Mouse (Mus musculus) hindbrain, postnatal 0 days (tissue): Measurements from ENCODE around the gene Gsc2. TPM values are rescaled to one million over a fixed set of nuclear protein-coding genes. Genes with fewer than 3 reads are reported as not detected.

Source experiments
- ATAC-seq: fragments of 200-750 bp; cut with Nextera tagmentation; 2 replicates; pipeline ENCODE4 v1.8.0; 2017; ENCODE audit warnings: mild to moderate bottlenecking, moderate TSS enrichment, moderate library complexity
- DNase-seq: peaks from one replicate; pipeline ENCODE4 v3.0.0-alpha.2; 2015; ENCODE audit warnings: low spot score
- H3K27ac ChIP-seq: fragments of 300-500 bp; sonication (generic); 2 replicates; pipeline ENCODE4 v1.5.1; 2014; ENCODE audit warnings: mild to moderate bottlenecking
- H3K27me3 ChIP-seq: fragments of 300-500 bp; sonication (generic); 2 replicates; pipeline ENCODE4 v1.6.1; 2014; ENCODE audit warnings: low read length, mixed read lengths; ENCODE audit not compliant: insufficient read depth
- H3K36me3 ChIP-seq: fragments of 300-500 bp; sonication (generic); 2 replicates; pipeline ENCODE4 v1.6.1; 2014; ENCODE audit warnings: low read length, mixed read lengths; ENCODE audit not compliant: insufficient read depth
- H3K4me1 ChIP-seq: fragments of 300-500 bp; sonication (generic); 2 replicates; pipeline ENCODE4 v1.6.1; 2014; ENCODE audit warnings: antibody characterized with exemption, low read length, mixed read lengths; ENCODE audit not compliant: insufficient read depth
- H3K4me2 ChIP-seq: fragments of 300-500 bp; sonication (generic); 2 replicates; pipeline ENCODE4 v1.6.1; 2014; ENCODE audit warnings: low read depth, mild to moderate bottlenecking, low read length, moderate library complexity, mixed read lengths
- H3K4me3 ChIP-seq: fragments of 300-500 bp; sonication (generic); 2 replicates; pipeline ENCODE4 v1.5.1; 2014; ENCODE audit warnings: low read length
- H3K9ac ChIP-seq: fragments of 300-500 bp; sonication (generic); replicated peaks from 2 replicates; pipeline ENCODE4 v1.6.1; 2014; ENCODE audit warnings: mild to moderate bottlenecking, low read length, moderate library complexity, mixed read lengths
- H3K9me3 ChIP-seq: fragments of 300-500 bp; sonication (generic); 2 replicates; pipeline ENCODE4 v1.6.1; 2016; ENCODE audit warnings: low read length, mixed read lengths
- CTCF ChIP-seq: IDR thresholded peaks from 2 replicates; pipeline ENCODE4 v1.5.1; 2016; ENCODE audit warnings: antibody characterized with exemption, control low read depth, low read depth
- WGBS: fragments of 180-500 bp; shearing (Covaris S2); extraction: QIAGEN DNeasy Blood & Tissue Kit; methylation state at CpG from one replicate; pipeline ENCODE4 v1.1.7; 2014; 5-methylcytosine and 5-hydroxymethylcytosine counted together
- polyA plus RNA-seq: library from polyadenylated mRNA; unstranded; fragments of >200 nt; fragmentation: Nextera tagmentation; extraction: Ambion mirVana; gene quantifications from 2 replicates; pipeline ENCODE4 v1.2.1, GENCODE M21; 2015
- total RNA-seq: library from RNA; depleted of rRNA; stranded (reverse); fragments of >200 nt; gene quantifications from 2 replicates; pipeline ENCODE4 v1.2.3, GENCODE M21; 2014

The Gsc2 gene
- total and polyA plus RNA-seq, 2 experiments from 2014 or later, result 0.21 to 0.76 TPM

DNA sequence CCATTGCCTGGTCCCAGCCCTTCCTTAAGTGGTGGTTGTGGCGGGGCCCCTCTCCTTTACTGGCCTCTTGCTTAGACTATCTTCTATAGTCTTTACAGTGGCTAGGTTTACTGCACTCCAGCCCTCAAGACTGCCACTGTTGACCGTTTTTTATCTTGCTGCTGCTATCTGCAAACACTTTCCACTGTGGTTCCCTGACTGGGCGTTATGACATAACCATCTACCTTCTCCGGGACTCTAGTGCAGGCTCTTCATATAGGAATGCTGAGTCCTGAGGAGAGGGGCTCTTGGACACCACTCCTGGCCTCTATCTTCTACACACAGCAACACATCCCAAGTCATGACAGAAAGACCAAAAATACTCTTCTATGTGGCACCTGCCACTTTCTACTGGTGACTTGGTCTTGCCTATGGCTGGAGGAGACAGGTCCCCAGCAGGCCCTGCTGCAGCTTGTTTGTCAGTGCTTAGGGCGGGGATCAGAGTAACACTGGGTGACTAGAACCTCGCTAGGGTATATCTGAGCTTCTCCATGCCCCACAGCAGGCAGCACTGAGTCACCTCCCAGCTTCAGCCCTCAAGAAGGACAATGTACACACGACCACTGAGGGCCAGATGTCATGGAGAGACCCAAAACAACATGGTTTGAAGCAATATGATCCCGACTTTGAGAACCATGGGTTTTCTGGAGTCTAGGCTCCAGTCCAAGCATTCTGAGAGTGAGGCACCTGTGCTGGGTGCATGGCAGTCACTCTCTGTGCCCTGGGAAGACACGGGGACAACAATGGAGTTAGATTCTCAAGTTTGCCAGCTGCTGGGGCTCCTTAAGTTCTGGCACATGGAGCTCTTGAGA is 19.0 kb upstream of the Gsc2 start:
- Histone ChIP-seq H3K27me3 (0 out of 2 replicates have a peak, but pooled peaks cover 4% of the 10 kb centered on the region), H3K36me3 (no peaks in the 10 kb centered on the region), H3K9ac (no peak overlapping the region), H3K4me1 (no peaks in the 10 kb centered on the region), H3K4me3 (no peak overlapping the region), H3K27ac (no peak overlapping the region), H3K9me3 (no peaks in the 10 kb centered on the region), H3K4me2 (no peak overlapping the region)
- TF ChIP-seq CTCF, result no peak
- DNase-seq (no peak), ATAC-seq (no peak)
- WGBS, result 69% methylated on average over 9 of the region's 9 CpGs

GRCm38 (mm10) chr16:17931906-17932460 is 17.1 kb upstream of the Gsc2 start:
- ATAC-seq (no peak), DNase-seq (no peak)
- Histone ChIP-seq H3K27me3 (0 out of 2 replicates have a peak, but pooled peaks cover 4% of the 10 kb centered on the region), H3K27ac (no peak overlapping the region), H3K36me3 (no peaks in the 10 kb centered on the region), H3K9ac (no peak overlapping the region), H3K4me3 (no peak overlapping the region), H3K4me1 (peaks cover 3% of the 10 kb centered on the region), H3K9me3 (no peaks in the 10 kb centered on the region), H3K4me2 (no peak overlapping the region)
- no peak for TF ChIP-seq CTCF
- 72% methylated on average over 5 of the region's 5 CpGs for WGBS

- H3K36me3 ChIP-seq, result peaks cover 15% of the 10 kb centered on the region; the same call in 1 of the 2 replicates
- peak overlapping the region; percentile 84; the same call in 1 of the 2 replicates for H3K27ac ChIP-seq
- no peak overlapping the region for H3K4me2 ChIP-seq
- 47% methylated on average over 2 of the region's 2 CpGs for WGBS
- no peaks in the 10 kb centered on the region for H3K27me3 ChIP-seq
- DNase-seq (no peak), ATAC-seq (no peak)
- no peak overlapping the region for H3K4me3 ChIP-seq
- peaks cover 11% of the 10 kb centered on the region for H3K4me1 ChIP-seq
- TF ChIP-seq CTCF, result no peak
- H3K9me3 ChIP-seq, result no peaks in the 10 kb centered on the region
- H3K9ac ChIP-seq, result no peak overlapping the region
Measured at GRCm38 (mm10) chr16:17929631-17930030, 14.8 kb upstream of the Gsc2 start.

- no peak overlapping the region for H3K4me3 ChIP-seq
- DNase-seq, result no peak
- WGBS, result 9% methylated on average over 2 of the region's 2 CpGs
- peaks cover 11% of the 10 kb centered on the region for H3K4me1 ChIP-seq
- no peak overlapping the region for H3K4me2 ChIP-seq
- peak overlapping the region; percentile 84 for H3K27ac ChIP-seq
- TF ChIP-seq CTCF, result no peak
- no peaks in the 10 kb centered on the region for H3K9me3 ChIP-seq
- H3K27me3 ChIP-seq, result no peaks in the 10 kb centered on the region
- ATAC-seq, result peak; percentile 3
- H3K36me3 ChIP-seq, result peaks cover 15% of the 10 kb centered on the region; the same call in 1 of the 2 replicates
- H3K9ac ChIP-seq, result no peak overlapping the region
Measured at GRCm38 (mm10) chr16:17929211-17929610, 14.4 kb upstream of the Gsc2 start.

GRCm38 (mm10) chr16:17928627-17929104 is 13.8 kb upstream of the Gsc2 start:
- peak; percentile 77 for TF ChIP-seq CTCF

GRCm38 (mm10) chr16:17928087-17928580 is 13.3 kb upstream of the Gsc2 start, which contains the start of gene Slc25a1:
TSS of gene Slc25a1 (minus strand) at chr16:17928219.
- Histone ChIP-seq H3K36me3 (peaks cover 15% of the 10 kb centered on the region; the same call in 1 of the 2 replicates), H3K9ac (peak within 1 kb of the TSS; percentile 81)
- WGBS, result under 1% methylated on average over 47 of the region's 47 CpGs

More at GRCm38 (mm10) chr16:17928627-17929104, 13.8 kb upstream of the Gsc2 start:
- Histone ChIP-seq H3K27me3 (no peaks in the 10 kb centered on the region), H3K9me3 (no peaks in the 10 kb centered on the region), H3K36me3 (peaks cover 15% of the 10 kb centered on the region; the same call in 1 of the 2 replicates), H3K9ac (peak overlapping the region; percentile 81), H3K4me3 (peak overlapping the region; percentile 85), H3K4me1 (peaks cover 11% of the 10 kb centered on the region), H3K27ac (peak overlapping the region; percentile 84), H3K4me2 (peak overlapping the region; percentile 80)
- DNase-seq (peak; percentile 88), ATAC-seq (peak; percentile 70)
- 1% methylated on average over 9 of the region's 9 CpGs for WGBS

More at GRCm38 (mm10) chr16:17928087-17928580, 13.3 kb upstream of the Gsc2 start, which contains the start of gene Slc25a1:
- Histone ChIP-seq H3K9me3 (no peaks in the 10 kb centered on the region), H3K27ac (peak within 1 kb of the TSS; percentile 84), H3K4me1 (peaks cover 11% of the 10 kb centered on the region), H3K4me3 (peak within 1 kb of the TSS; percentile 85), H3K27me3 (no peaks in the 10 kb centered on the region), H3K4me2 (peak within 1 kb of the TSS; percentile 80)
- peak; percentile 83 for DNase-seq
- ATAC-seq, result peak; percentile 74
- TF ChIP-seq CTCF, result no peak
